Comparison of ENCODE assay signal across 10 mouse cellular contexts in the genomic region with DNA sequence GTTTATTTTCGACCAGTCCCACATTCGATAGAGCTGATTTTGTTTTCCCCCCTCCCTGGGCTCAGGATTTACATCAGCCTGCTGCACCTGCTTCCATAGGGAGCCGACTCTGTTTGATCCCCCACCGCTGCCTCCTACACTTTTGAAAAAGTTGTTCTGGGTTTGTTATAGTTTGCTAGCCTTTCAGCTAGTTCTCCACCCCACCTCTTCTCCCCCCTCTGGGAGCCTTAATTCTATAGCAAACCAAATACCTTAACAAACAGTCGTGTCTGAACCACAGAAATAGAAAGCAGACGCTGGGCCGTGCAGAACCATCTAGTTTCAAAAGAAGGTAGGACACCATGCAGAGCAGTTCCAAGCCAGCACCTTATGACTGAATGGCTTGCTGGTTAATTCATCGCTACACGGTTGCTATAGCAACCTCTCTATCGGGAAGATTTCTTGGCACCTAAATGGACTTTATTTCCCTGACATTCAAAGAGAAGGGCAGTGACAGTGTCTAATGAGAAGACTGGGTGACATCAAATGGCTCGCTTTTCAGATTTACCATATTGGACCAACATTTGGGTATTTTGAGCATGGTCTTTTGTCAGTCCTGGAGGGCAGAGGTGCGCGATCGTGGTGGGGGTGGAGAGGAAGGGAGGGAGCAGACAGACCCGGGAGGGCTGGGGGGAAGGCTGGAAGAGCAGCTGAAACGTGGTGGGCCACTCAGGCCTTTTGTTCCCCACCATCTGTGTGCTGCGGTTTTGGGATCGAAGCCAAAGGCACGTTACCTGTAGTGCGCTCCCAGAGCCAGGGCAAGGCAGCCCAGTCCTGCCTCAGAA. TPM values are rescaled to one million over a fixed set of nuclear protein-coding genes. Genes with fewer than 3 reads are reported as not detected.
A peak's percentile ranks its signal among the peaks of the same experiment; 100 is the strongest.
DNase-seq lines count a peak whose midpoint lies in the region; ATAC-seq and TF ChIP-seq lines count a peak whose summit lies in the region.
"Had no signal": no experiment of that assay in that cellular context is flagged by ENCODE, and none has a peak within 500 bp of the region (broad histone marks: within the 10 kb centered on the region; RNA-seq: fewer than 3 reads in every experiment).

No protein-coding gene starts in this region.

- H3K4me2 ChIP-seq in lung, embryonic 16.5 days (ENCODE audit: low read depth, low read length): no peak overlapping the region
- peak overlapping the region; percentile 47 for H3K4me2 ChIP-seq in forebrain, embryonic 14.5 days (ENCODE audit: low read length)
- H3K4me2 ChIP-seq in limb, embryonic 14.5 days (replicated peaks; ENCODE audit: low read depth, low read length, severe bottlenecking): no peak overlapping the region
- no peak overlapping the region for H3K4me2 ChIP-seq in liver, postnatal 0 days (ENCODE audit: low read depth, low read length)
- H3K4me2 ChIP-seq: heart, embryonic 15.5 days had no signal

- no peaks in the 10 kb centered on the region for H3K36me3 ChIP-seq in lung, embryonic 16.5 days (ENCODE audit: control insufficient read depth, insufficient read depth, low read length)
- no peaks in the 10 kb centered on the region for H3K36me3 ChIP-seq in forebrain, embryonic 14.5 days (ENCODE audit: control insufficient read depth, insufficient read depth, low read length)
- H3K36me3 ChIP-seq in limb, embryonic 14.5 days (ENCODE audit: control insufficient read depth, insufficient read depth, low read length): no peaks in the 10 kb centered on the region
- H3K36me3 ChIP-seq in liver, postnatal 0 days (replicated peaks; ENCODE audit: insufficient read depth, low read length): no peaks in the 10 kb centered on the region
- H3K36me3 ChIP-seq: heart, embryonic 15.5 days had no signal

- no peak for TF ChIP-seq POLR2A in limb, embryonic 14.5 days (IDR thresholded peaks at IDR 0.05; ENCODE audit: borderline replicate concordance, extremely low read depth, insufficient read depth, insufficient read length)

- H3K27me3 ChIP-seq in lung, embryonic 16.5 days (ENCODE audit: control insufficient read depth, insufficient read depth, low read depth, low read length): no peaks in the 10 kb centered on the region
- no peaks in the 10 kb centered on the region for H3K27me3 ChIP-seq in forebrain, embryonic 14.5 days (replicated peaks; ENCODE audit: control insufficient read depth, insufficient read depth, low read length)
- no peaks in the 10 kb centered on the region for H3K27me3 ChIP-seq in limb, embryonic 14.5 days (ENCODE audit: control insufficient read depth, insufficient read depth, low read length)
- no peaks in the 10 kb centered on the region for H3K27me3 ChIP-seq in liver, postnatal 0 days (ENCODE audit: insufficient read depth, low read length)
- H3K27me3 ChIP-seq: heart, embryonic 15.5 days had no signal

- peak; percentile 49 for ATAC-seq in lung, embryonic 16.5 days (ENCODE audit: low read depth)
- ATAC-seq in forebrain, embryonic 14.5 days: peak; percentile 86
- peak; percentile 47; the same call in 1 of the 2 replicates for ATAC-seq in limb, embryonic 14.5 days (ENCODE audit: low FRiP score, low read depth)
- ATAC-seq in liver, postnatal 0 days: no peak

- TF ChIP-seq EP300 in liver, postnatal 0 days (IDR thresholded peaks at IDR 0.05; ENCODE audit: low read depth): no peak

- H3K27ac ChIP-seq in lung, embryonic 16.5 days (ENCODE audit: low read length): no peak overlapping the region
- H3K27ac ChIP-seq in forebrain, embryonic 14.5 days (ENCODE audit: low read depth, low read length): peak overlapping the region; percentile 79
- H3K27ac ChIP-seq in limb, embryonic 14.5 days (replicated peaks; ENCODE audit: low read depth, low read length): no peak overlapping the region
- H3K27ac ChIP-seq in liver, postnatal 0 days (ENCODE audit: low read depth): no peak overlapping the region
- H3K27ac ChIP-seq: heart, embryonic 15.5 days had no signal

- no peak overlapping the region for H3K4me3 ChIP-seq in lung, embryonic 16.5 days (ENCODE audit: low read length)
- H3K4me3 ChIP-seq in forebrain, embryonic 14.5 days (ENCODE audit: low read depth, low read length): 0 out of 2 replicates have a peak overlapping the region, but pooled peaks have one; percentile 10
- no peak overlapping the region for H3K4me3 ChIP-seq in limb, embryonic 14.5 days (replicated peaks; ENCODE audit: low read length)
- no peak overlapping the region for H3K4me3 ChIP-seq in liver, postnatal 0 days (ENCODE audit: low read depth, low read length)
- H3K4me3 ChIP-seq: heart, embryonic 15.5 days had no signal

- 51% methylated on average over 20 of the region's 20 CpGs for WGBS in lung, embryonic 16.5 days
- 2% methylated on average over 20 of the region's 20 CpGs for WGBS in forebrain, embryonic 14.5 days
- 35% methylated on average over 20 of the region's 20 CpGs for WGBS in limb, embryonic 14.5 days
- 78% methylated on average over 20 of the region's 20 CpGs for WGBS in liver, postnatal 0 days (ENCODE audit: insufficient replicate concordance)

- no peak overlapping the region for H3K9ac ChIP-seq in lung, embryonic 16.5 days (ENCODE audit: low read length)
- no peak overlapping the region for H3K9ac ChIP-seq in forebrain, embryonic 14.5 days (ENCODE audit: low read length)
- no peak overlapping the region for H3K9ac ChIP-seq in limb, embryonic 14.5 days (ENCODE audit: low read depth, low read length, severe bottlenecking)
- no peak overlapping the region for H3K9ac ChIP-seq in liver, postnatal 0 days (replicated peaks)
- H3K9ac ChIP-seq: heart, embryonic 15.5 days had no signal

- no peaks in the 10 kb centered on the region for H3K9me3 ChIP-seq in lung, embryonic 16.5 days (ENCODE audit: control insufficient read depth, low read length)
- H3K9me3 ChIP-seq in forebrain, embryonic 14.5 days (replicated peaks; ENCODE audit: control insufficient read depth, low read length): no peaks in the 10 kb centered on the region
- H3K9me3 ChIP-seq in limb, embryonic 14.5 days (ENCODE audit: control insufficient read depth, low read length): no peaks in the 10 kb centered on the region
- no peaks in the 10 kb centered on the region for H3K9me3 ChIP-seq in liver, postnatal 0 days (ENCODE audit: low read length)
- H3K9me3 ChIP-seq: heart, embryonic 15.5 days had no signal

- no peak for DNase-seq in lung, postnatal 25 days (ENCODE audit: low spot score)
- peak; percentile 94 for DNase-seq in forebrain, embryonic 14.5 days (ENCODE audit: low spot score)
- no peak for DNase-seq in limb, embryonic 14.5 days (ENCODE audit: low spot score)
- DNase-seq in testis, postnatal 10 days (ENCODE audit: low spot score): peak; percentile 45
- DNase-seq in liver, postnatal 0 days: no peak
- no peak for DNase-seq in gastrocnemius, postnatal 25 days
- DNase-seq in kidney, adult 18-20 months: no peak
- DNase-seq: adrenal gland, postnatal 36 days had no signal

- no peak for TF ChIP-seq CTCF in liver, postnatal 0 days (IDR thresholded peaks at IDR 0.05; ENCODE audit: low read depth)

- H3K4me1 ChIP-seq in lung, embryonic 16.5 days (replicated peaks; ENCODE audit: control insufficient read depth, insufficient read depth, low read length): no peaks in the 10 kb centered on the region
- peaks cover 55% of the 10 kb centered on the region for H3K4me1 ChIP-seq in forebrain, embryonic 14.5 days (ENCODE audit: control insufficient read depth, insufficient read depth, low read length)
- peaks cover 11% of the 10 kb centered on the region for H3K4me1 ChIP-seq in limb, embryonic 14.5 days (ENCODE audit: control insufficient read depth, insufficient read depth, low read length)
- peaks cover 11% of the 10 kb centered on the region; the same call in 1 of the 2 replicates for H3K4me1 ChIP-seq in liver, postnatal 0 days (ENCODE audit: insufficient read depth)

RNA-seq across cellular contexts. Expression of a gene that starts 13.2 kb away (rescaled TPM):
- 3.6 and 17.3 TPM in 2 replicates for polyA plus RNA-seq in lung, embryonic 16.5 days (2015; fragmentation: Nextera tagmentation; extraction: Ambion mirVana)
- 2.9 and 4.6 TPM in 2 replicates for polyA plus RNA-seq in forebrain, embryonic 14.5 days (2014; fragmentation: Nextera tagmentation; extraction: Ambion mirVana)
- 3.0 and 3.9 TPM in 2 replicates for polyA plus RNA-seq in limb, embryonic 14.5 days (2012; rRNA removed)
- polyA plus RNA-seq in limb, embryonic 14.5 days (2014; fragmentation: Nextera tagmentation; extraction: Ambion mirVana): 3.4 and 6.3 TPM in 2 replicates
- polyA plus RNA-seq in liver, postnatal 0 days (2015; fragmentation: Nextera tagmentation; extraction: Ambion mirVana): 5.5 and 5.6 TPM in 2 replicates
- 10 to 100 TPM; 88.9 to 97.1 TPM for total RNA-seq in gastrocnemius, postnatal 25 days (2021)

Comparison
In these comparisons a context has a peak if more than half of its experiments do, and no peak if none do; other contexts are left out.
1. DNase-seq: peak in forebrain, embryonic 14.5 days (single experiment) and testis, postnatal 10 days (single experiment); none in lung, postnatal 25 days (single experiment), limb, embryonic 14.5 days (single experiment), liver, postnatal 0 days (single experiment), gastrocnemius, postnatal 25 days (single experiment) and kidney, adult 18-20 months (single experiment).